Mouse (Mus musculus): ENCODE measurements around the gene Egfl6. TPM values are rescaled to one million over a fixed set of nuclear protein-coding genes. Genes with fewer than 3 reads are reported as not detected.

Gene Egfl6
- polyA plus RNA-seq (2014; fragmentation: Nextera tagmentation; extraction: Ambion mirVana), result 14.6 and 15.3 TPM in 2 replicates

DNA sequence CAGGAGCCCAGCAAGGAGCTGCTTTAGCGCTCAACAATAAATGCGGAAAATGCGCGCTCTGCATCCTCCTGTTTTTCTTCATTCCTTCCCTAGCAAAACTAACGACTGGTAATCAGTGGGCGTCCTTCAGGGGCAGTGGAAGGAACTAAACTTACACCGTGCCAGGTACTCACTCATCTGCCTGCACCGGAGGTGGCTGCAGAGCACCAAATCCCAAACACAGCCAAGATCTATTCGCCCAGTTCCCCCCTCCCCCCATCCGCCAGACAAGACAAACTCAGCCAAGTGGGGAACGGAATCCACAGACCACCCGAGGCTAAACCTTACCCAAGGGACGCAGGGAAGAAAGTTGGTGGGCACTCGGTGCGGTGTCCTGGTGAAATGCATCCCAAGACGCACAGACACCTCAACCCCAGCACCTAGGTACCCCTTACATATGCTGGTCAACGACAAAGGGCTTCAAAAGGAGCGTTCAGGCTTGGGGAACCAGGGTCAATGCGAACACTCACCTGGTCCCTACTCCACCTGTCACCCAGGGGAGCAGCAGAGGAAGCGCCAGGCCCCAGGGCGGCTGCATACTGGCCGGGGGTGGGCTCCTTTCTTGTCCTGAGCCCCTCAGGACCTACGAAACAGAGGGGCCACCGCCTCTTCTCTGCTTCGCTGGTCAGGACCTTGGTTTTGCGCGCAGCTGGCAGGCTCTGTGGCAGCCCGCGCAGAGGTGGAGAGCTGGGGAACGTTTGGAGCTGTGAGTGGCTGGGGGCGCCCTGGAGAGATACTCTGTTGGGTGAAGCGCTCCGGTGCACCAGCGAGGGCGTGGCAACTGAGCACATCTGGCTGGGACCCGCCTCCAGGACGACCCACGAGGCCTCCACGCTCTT, at the start of gene Egfl6:
Gene Egfl6, minus strand, starts transcription at position 774 of the 878 bp plus-strand sequence.
- WGBS, result 16% methylated on average over 39 of the region's 39 CpGs
- Histone ChIP-seq H3K36me3 (ENCODE audit: control insufficient read depth, insufficient read depth, low read length) (no peaks in the 10 kb centered on the region), H3K9me3 (ENCODE audit: control insufficient read depth, low read depth, low read length) (no peaks in the 10 kb centered on the region), H3K9ac (replicated peaks; ENCODE audit: low read depth, low read length) (no peak within 1 kb of the TSS), H3K27me3 (ENCODE audit: control insufficient read depth, insufficient read depth, low read length) (no peaks in the 10 kb centered on the region), H3K4me3 (ENCODE audit: low read depth, low read length) (peak within 1 kb of the TSS; percentile 21; the same call in 1 of the 2 replicates), H3K27ac (ENCODE audit: low read length) (no peak within 1 kb of the TSS), H3K4me2 (replicated peaks; ENCODE audit: low read depth, low read length) (peak within 1 kb of the TSS; percentile 56), H3K4me1 (ENCODE audit: control insufficient read depth, insufficient read depth, low read length) (no peaks in the 10 kb centered on the region)
- ATAC-seq (ENCODE audit: insufficient number of reproducible peaks, insufficient read depth, low FRiP score, low read depth), result peak; percentile 63; the same call in 1 of the 2 replicates

DNA sequence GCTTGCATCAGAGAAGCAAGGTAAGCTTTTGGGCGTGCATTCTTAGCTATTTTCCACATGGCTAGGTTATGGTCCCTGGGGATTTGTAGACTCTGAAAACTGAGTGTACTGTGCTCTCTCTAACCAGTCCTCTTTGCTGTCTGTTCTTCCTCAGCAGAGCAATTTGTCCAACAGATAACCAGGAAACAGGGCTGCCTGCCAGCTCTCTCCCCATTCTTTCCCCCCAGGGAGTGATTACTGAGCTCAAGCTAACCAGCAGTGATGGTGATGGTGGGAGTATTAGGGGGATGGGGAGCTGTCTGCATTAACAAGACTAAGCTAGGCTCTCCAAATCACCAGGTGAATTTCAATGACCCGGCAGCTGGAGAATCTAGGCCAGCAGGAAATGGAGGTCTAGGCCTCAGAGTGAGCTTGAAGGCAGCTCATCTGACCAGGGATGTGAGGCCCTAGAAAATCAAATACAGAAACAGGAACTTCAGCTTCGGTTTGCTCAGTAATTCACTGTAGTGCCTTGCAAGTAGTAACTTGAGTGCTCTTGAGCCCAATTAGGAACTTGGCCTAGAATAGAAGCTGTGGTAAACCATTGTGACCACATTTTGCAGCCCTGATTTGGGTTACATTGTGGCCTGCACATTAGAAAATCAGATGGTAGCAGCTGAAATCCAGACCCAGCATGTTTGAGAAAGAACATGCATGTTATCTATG, 41.5 kb upstream of the Egfl6 start:
- 53% methylated on average over 3 of the region's 3 CpGs for WGBS
- H3K27ac ChIP-seq (ENCODE audit: low read length), result no peak overlapping the region

DNA sequence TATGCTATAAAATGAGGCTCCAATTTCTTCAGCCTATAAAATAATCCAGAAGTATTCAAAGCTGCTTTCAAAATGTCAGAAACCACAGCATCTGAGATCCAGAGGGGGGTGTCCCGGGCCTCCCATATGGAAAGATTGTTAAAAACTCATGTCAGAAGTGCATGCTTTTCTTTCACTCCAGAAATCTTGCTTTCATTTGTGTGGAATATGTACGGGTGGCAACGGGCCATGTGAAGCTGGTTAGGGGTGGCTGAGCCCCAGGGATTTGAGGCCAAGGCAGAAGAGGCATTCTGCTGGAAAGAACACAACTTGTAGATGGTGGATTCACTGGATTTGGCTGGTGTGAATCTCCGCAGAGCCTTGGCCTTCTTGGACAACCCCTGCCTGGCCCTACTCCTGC, 40.7 kb upstream of the Egfl6 start:
- H3K27me3 ChIP-seq (ENCODE audit: control insufficient read depth, insufficient read depth, low read length), result no peaks in the 10 kb centered on the region
- H3K4me2 ChIP-seq (replicated peaks; ENCODE audit: low read depth, low read length), result no peak overlapping the region
- H3K27ac ChIP-seq (ENCODE audit: low read length), result no peak overlapping the region
- no peak overlapping the region for H3K9ac ChIP-seq (replicated peaks; ENCODE audit: low read depth, low read length)
- ATAC-seq (ENCODE audit: insufficient number of reproducible peaks, insufficient read depth, low FRiP score, low read depth), result no peak
- no peak overlapping the region for H3K4me3 ChIP-seq (ENCODE audit: low read depth, low read length)
- 0 out of 2 replicates have a peak, but pooled peaks cover 2% of the 10 kb centered on the region for H3K4me1 ChIP-seq (ENCODE audit: control insufficient read depth, insufficient read depth, low read length)
- H3K36me3 ChIP-seq (ENCODE audit: control insufficient read depth, insufficient read depth, low read length), result no peaks in the 10 kb centered on the region
- no peaks in the 10 kb centered on the region for H3K9me3 ChIP-seq (ENCODE audit: control insufficient read depth, low read depth, low read length)
- WGBS, result 84% methylated on average over 4 of the region's 4 CpGs

More for the DNA sequence above, 41.5 kb upstream of the Egfl6 start:
- Histone ChIP-seq H3K27me3 (ENCODE audit: control insufficient read depth, insufficient read depth, low read length) (no peaks in the 10 kb centered on the region), H3K9ac (replicated peaks; ENCODE audit: low read depth, low read length) (no peak overlapping the region), H3K4me3 (ENCODE audit: low read depth, low read length) (no peak overlapping the region), H3K36me3 (ENCODE audit: control insufficient read depth, insufficient read depth, low read length) (no peaks in the 10 kb centered on the region), H3K4me2 (replicated peaks; ENCODE audit: low read depth, low read length) (no peak overlapping the region), H3K4me1 (ENCODE audit: control insufficient read depth, insufficient read depth, low read length) (0 out of 2 replicates have a peak, but pooled peaks cover 2% of the 10 kb centered on the region), H3K9me3 (ENCODE audit: control insufficient read depth, low read depth, low read length) (no peaks in the 10 kb centered on the region)
- ATAC-seq (ENCODE audit: insufficient number of reproducible peaks, insufficient read depth, low FRiP score, low read depth), result no peak; the same call in 1 of the 2 replicates

DNA sequence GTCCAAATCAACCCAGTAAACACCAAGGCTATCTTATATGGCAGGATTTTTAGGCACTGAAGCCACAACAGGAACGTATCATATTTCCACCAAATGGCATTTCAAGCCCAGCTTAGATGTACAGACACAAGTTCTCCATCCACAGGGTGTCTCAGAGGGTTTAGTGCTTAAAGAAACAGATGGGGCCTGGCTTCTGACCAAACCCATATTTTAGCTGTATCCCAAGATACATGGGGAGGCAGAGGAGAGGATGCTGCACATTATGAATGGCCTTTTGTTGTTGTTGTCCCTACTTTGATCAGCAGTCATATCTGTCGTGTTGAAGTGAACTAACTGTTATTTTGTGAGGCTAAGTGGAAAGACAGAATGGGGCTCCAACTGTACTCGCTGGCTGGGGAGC, 37.7 kb upstream of the Egfl6 start:
- H3K9ac ChIP-seq (replicated peaks; ENCODE audit: low read depth, low read length), result no peak overlapping the region
- H3K4me2 ChIP-seq (replicated peaks; ENCODE audit: low read depth, low read length), result no peak overlapping the region
- no peak for ATAC-seq (ENCODE audit: insufficient number of reproducible peaks, insufficient read depth, low FRiP score, low read depth)
- H3K9me3 ChIP-seq (ENCODE audit: control insufficient read depth, low read depth, low read length), result no peaks in the 10 kb centered on the region
- H3K4me3 ChIP-seq (ENCODE audit: low read depth, low read length), result no peak overlapping the region
- WGBS, result 60% methylated on average over 3 of the region's 3 CpGs
- H3K27me3 ChIP-seq (ENCODE audit: control insufficient read depth, insufficient read depth, low read length), result no peaks in the 10 kb centered on the region
- no peaks in the 10 kb centered on the region for H3K36me3 ChIP-seq (ENCODE audit: control insufficient read depth, insufficient read depth, low read length)
- no peak overlapping the region for H3K27ac ChIP-seq (ENCODE audit: low read length)
- H3K4me1 ChIP-seq (ENCODE audit: control insufficient read depth, insufficient read depth, low read length), result 0 out of 2 replicates have a peak, but pooled peaks cover 2% of the 10 kb centered on the region

DNA sequence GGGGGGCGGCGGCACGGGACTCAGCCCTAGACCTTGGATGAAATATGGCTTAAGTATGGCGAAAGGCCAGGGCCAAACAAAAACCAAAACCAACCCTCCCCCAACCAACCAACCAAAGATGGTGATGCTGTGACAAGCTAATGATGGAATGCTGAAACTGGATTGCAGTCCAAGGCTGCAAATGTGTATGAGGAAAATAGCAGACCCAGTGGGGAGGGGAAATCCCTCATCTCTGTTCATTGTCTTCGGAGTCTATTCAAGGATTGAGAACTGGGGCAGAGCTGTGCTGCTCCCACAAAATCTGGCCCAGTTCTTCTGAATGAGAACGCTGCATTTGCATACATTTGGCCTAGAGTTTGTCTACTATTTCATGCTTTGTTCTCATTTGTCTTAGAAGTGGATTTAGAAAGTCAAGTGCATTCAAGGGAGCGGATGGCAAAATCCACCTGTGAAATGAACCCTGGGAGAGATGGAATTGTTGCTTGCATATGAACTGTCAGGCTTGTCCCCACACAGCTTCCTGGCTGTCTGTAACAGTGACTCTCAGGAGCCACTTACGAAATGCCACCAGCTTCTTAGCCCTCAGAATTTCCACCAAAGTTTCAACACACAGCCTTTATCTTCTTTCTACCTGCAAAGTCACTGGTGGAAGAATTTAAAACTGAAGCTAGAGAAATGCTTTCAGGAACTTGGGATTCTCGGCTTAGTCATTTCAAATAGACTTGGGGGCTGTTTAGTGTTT, 36.2 kb upstream of the Egfl6 start:
- Histone ChIP-seq H3K9me3 (ENCODE audit: control insufficient read depth, low read depth, low read length) (no peaks in the 10 kb centered on the region), H3K27me3 (ENCODE audit: control insufficient read depth, insufficient read depth, low read length) (no peaks in the 10 kb centered on the region), H3K27ac (ENCODE audit: low read length) (no peak overlapping the region), H3K36me3 (ENCODE audit: control insufficient read depth, insufficient read depth, low read length) (no peaks in the 10 kb centered on the region), H3K4me3 (ENCODE audit: low read depth, low read length) (no peak overlapping the region), H3K4me2 (replicated peaks; ENCODE audit: low read depth, low read length) (no peak overlapping the region), H3K9ac (replicated peaks; ENCODE audit: low read depth, low read length) (no peak overlapping the region), H3K4me1 (ENCODE audit: control insufficient read depth, insufficient read depth, low read length) (0 out of 2 replicates have a peak, but pooled peaks cover 2% of the 10 kb centered on the region)
- 52% methylated on average over 9 of the region's 9 CpGs for WGBS
- ATAC-seq (ENCODE audit: insufficient number of reproducible peaks, insufficient read depth, low FRiP score, low read depth), result no peak

DNA sequence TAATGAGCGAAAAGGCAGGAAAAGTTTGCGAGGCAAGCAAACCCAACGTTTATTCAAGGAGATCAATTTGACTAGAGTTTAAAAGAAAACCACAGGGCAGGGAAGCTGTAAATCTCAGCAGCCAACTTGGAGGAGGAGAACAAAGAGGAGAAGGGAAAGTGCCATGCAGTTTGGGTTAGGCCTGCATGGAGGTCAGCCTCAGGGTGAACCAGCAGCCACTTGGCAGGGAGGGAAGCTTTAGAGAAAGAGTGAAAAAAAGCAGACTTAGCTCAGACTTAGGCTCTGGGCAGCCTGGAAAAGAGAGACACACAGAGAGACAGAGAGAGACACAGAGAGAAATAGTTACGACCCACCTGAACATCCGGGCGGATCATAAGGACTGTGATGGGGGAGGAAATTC, 35.4 kb upstream of the Egfl6 start:
- H3K27ac ChIP-seq (ENCODE audit: low read length), result no peak overlapping the region
- H3K36me3 ChIP-seq (ENCODE audit: control insufficient read depth, insufficient read depth, low read length), result no peaks in the 10 kb centered on the region
- H3K27me3 ChIP-seq (ENCODE audit: control insufficient read depth, insufficient read depth, low read length), result no peaks in the 10 kb centered on the region
- no peak overlapping the region for H3K4me3 ChIP-seq (ENCODE audit: low read depth, low read length)
- no peaks in the 10 kb centered on the region for H3K9me3 ChIP-seq (ENCODE audit: control insufficient read depth, low read depth, low read length)
- 0 out of 2 replicates have a peak, but pooled peaks cover 2% of the 10 kb centered on the region for H3K4me1 ChIP-seq (ENCODE audit: control insufficient read depth, insufficient read depth, low read length)
- H3K9ac ChIP-seq (replicated peaks; ENCODE audit: low read depth, low read length), result no peak overlapping the region
- H3K4me2 ChIP-seq (replicated peaks; ENCODE audit: low read depth, low read length), result no peak overlapping the region
- 54% methylated on average over 6 of the region's 6 CpGs for WGBS
- no peak for ATAC-seq (ENCODE audit: insufficient number of reproducible peaks, insufficient read depth, low FRiP score, low read depth)

DNA sequence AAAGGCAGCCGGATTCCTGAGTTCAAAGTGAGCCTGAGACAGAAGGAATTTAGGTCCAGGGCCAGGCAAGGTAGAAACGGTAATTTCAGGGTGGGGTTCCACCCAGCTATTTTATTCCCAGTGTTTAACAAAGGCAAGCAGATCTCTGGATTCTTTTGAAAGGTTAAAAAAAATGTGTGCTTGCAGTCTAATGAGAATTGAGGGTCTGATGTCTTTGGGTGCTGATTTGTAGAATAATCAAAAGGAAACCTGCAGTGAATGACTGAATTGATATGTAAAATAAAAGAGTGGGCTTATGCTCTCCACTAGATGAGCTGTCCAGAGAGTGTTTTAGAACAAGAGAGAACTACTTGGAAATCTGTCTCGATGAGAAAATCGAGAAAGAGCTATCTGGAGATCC, 33.6 kb upstream of the Egfl6 start:
- Histone ChIP-seq H3K27ac (ENCODE audit: low read length) (no peak overlapping the region), H3K36me3 (ENCODE audit: control insufficient read depth, insufficient read depth, low read length) (no peaks in the 10 kb centered on the region), H3K9ac (replicated peaks; ENCODE audit: low read depth, low read length) (no peak overlapping the region), H3K4me2 (replicated peaks; ENCODE audit: low read depth, low read length) (no peak overlapping the region), H3K4me3 (ENCODE audit: low read depth, low read length) (no peak overlapping the region), H3K27me3 (ENCODE audit: control insufficient read depth, insufficient read depth, low read length) (no peaks in the 10 kb centered on the region), H3K4me1 (ENCODE audit: control insufficient read depth, insufficient read depth, low read length) (0 out of 2 replicates have a peak, but pooled peaks cover 2% of the 10 kb centered on the region), H3K9me3 (ENCODE audit: control insufficient read depth, low read depth, low read length) (no peaks in the 10 kb centered on the region)
- no peak for ATAC-seq (ENCODE audit: insufficient number of reproducible peaks, insufficient read depth, low FRiP score, low read depth)
- 67% methylated on average over 4 of the region's 4 CpGs for WGBS

DNA sequence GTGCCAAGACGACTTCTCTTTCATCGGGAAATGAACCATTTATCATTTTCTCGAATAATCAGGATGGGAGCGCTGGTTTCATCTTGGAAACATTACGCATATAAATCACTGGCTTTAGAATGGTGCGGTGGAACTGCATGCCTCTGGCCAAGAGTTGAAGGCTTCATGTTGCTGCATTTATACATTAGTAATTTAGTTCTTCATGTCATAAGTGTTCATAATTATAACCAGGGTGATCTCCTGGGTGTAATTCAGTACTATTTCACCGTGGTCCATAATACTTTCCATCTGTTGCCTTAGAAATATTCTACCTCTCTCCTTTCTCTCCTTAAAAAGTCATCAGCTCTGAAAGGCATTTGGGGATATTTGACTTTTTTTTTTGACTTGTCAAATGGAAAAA, 29.7 kb upstream of the Egfl6 start:
- Histone ChIP-seq H3K4me1 (ENCODE audit: control insufficient read depth, insufficient read depth, low read length) (no peaks in the 10 kb centered on the region), H3K36me3 (ENCODE audit: control insufficient read depth, insufficient read depth, low read length) (no peaks in the 10 kb centered on the region), H3K4me3 (ENCODE audit: low read depth, low read length) (no peak overlapping the region), H3K9me3 (ENCODE audit: control insufficient read depth, low read depth, low read length) (no peaks in the 10 kb centered on the region), H3K4me2 (replicated peaks; ENCODE audit: low read depth, low read length) (no peak overlapping the region), H3K27me3 (ENCODE audit: control insufficient read depth, insufficient read depth, low read length) (no peaks in the 10 kb centered on the region), H3K9ac (replicated peaks; ENCODE audit: low read depth, low read length) (no peak overlapping the region), H3K27ac (ENCODE audit: low read length) (no peak overlapping the region)
- 63% methylated on average over 7 of the region's 7 CpGs for WGBS
- ATAC-seq (ENCODE audit: insufficient number of reproducible peaks, insufficient read depth, low FRiP score, low read depth), result no peak
